Mouse (Mus musculus) gastrocnemius, postnatal 25 days (tissue): ENCODE results near the gene Dtx1. TPM values are rescaled to one million over a fixed set of nuclear protein-coding genes. Genes with fewer than 3 reads are reported as not detected.
A peak's percentile ranks its signal among the peaks of the same experiment; 100 is the strongest.

ENCODE experiments used
- DNase-seq: peaks from one replicate; pipeline ENCODE4 v3.0.0; 2022
- long read RNA-seq, 2 experiments: library from polyadenylated mRNA; stranded (forward); transcript quantifications; one replicate each; pipeline ENCODE4 v2.0.0; 2021
- total RNA-seq, 2 experiments: library from RNA; stranded (reverse); gene quantifications; 1 replicate in 1 of 2; 2 replicates in 1 of 2; pipeline ENCODE4 v1.2.3; 2021

Gene Dtx1
- under 1 TPM; 0.61 to 0.91 TPM for total RNA-seq
- long read RNA-seq, experiment 1, result 0 reads
- long read RNA-seq, experiment 2, result 0 reads

GRCm38 (mm10) chr5:120711827-120712226 lies at the start of gene Dtx1:
Dtx1 (minus strand) TSS chr5:120711927.
- no peak for DNase-seq

GRCm38 (mm10) chr5:120754215-120754614 lies 42.5 kb upstream of the Dtx1 start:
- DNase-seq, result no peak

DNA sequence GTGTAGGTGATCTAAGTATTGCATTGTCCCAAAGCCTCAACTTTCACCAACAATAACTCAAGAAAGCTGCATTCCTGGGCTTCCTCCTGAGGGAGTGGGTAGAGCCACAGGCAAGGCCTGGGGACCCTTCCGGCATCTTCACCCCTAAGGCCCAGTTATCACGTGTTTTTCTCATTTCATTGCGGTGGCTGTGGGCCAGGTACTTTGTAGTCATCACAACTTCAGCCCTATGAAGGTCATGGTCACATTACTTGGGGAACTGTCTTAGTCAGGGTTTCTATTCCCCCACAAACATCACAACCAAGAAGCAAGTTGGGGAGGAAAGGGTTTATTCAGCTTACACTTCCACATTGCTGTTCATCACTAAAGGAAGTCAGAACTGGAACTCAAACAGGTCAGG lies 41.1 kb upstream of the Dtx1 start:
- DNase-seq, result no peak

DNA sequence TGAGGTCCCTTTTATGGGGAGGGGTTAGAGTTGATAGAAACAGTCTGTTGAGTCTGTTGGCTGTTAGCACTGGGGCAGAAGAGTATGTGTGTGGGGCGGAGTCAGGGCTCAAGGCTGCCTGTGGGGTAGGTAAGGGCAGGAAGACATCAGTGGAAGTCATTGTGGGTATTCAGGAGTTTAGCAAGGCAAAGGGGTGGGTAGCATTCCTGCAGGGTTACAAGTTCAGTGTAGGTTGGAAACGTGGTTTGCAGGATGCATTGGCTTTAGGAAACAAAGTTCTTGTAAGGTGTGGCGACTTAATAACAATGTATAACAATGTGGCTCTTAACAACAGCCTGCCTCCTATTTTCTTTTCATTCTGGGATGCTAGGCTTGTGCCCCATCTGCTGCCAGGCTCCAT lies 39.5 kb upstream of the Dtx1 start:
- no peak for DNase-seq

- DNase-seq, result no peak
Observed at GRCm38 (mm10) chr5:120749688-120750087, 38.0 kb upstream of the Dtx1 start, which contains the start of gene Oas2. Oas2 (minus strand) TSS chr5:120749853.

DNA sequence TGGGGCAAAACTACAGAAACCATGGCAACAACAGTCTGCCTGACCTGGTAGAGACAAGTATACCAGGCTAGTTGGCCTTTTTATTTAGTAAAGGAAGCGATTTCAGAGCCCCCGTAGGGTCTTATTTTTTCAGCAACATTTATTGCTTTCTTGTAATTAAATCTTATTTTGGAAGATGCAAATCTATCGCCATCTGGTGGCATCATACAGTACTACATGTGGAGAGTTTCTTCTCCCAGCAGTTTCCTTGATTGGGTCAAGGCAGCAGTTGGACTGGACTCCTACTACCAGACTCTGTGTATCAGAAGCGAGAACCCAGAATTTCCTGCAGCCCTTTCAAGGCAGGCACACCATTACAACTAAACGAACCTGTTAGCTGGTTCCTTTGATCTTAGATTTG lies 34.7 kb upstream of the Dtx1 start:
- DNase-seq, result no peak

DNA sequence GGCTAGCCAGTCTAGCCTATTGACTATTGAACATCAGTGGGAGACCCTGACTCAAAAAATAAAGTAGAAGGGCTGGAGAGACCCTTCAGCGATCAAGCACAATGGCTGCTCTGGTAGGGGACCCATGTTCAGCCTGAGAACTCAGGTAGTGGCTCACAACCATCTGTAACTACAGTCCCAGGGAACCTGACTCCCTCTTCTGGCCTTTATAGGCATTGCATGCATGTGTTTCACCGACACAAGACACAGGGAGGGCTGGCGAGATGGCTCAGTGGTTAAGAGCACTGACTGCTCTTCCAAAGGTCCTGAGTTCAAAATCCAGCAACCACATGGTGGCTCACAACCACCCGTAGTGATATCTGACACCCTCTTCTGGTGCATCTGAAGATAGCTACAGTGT lies 30.4 kb upstream of the Dtx1 start:
- DNase-seq, result no peak

GRCm38 (mm10) chr5:120734380-120734990 lies 22.8 kb upstream of the Dtx1 start:
- DNase-seq, result no peak

GRCm38 (mm10) chr5:120733696-120734095 lies 22.0 kb upstream of the Dtx1 start:
- no peak for DNase-seq

- no peak for DNase-seq
Observed at GRCm38 (mm10) chr5:120732740-120733139, 21.0 kb upstream of the Dtx1 start.

- no peak for DNase-seq
Observed at GRCm38 (mm10) chr5:120729319-120729718, 17.6 kb upstream of the Dtx1 start.

GRCm38 (mm10) chr5:120725811-120726455 lies 14.2 kb upstream of the Dtx1 start:
- no peak for DNase-seq

DNA sequence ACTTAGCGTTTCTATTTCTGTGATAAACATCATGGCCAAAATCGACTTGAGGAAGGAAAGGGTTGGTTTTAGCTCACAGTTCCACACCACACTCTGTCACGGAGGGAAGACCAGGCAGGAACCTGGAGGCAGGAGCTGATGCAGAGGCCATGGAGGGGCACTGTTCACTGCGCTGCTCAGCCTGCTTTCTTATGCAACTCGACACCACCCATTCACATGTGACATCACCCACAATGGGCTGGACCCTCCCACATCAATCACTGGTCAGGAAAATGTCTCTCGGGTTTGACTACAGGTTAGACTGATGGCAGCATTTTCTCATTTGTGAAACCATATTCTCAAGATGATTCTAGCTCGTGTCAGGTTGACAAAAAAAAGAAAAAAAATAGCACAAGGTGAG lies 9.3 kb upstream of the Dtx1 start:
- no peak for DNase-seq

- DNase-seq, result no peak
Observed at GRCm38 (mm10) chr5:120718600-120719378, 7.1 kb upstream of the Dtx1 start.

GRCm38 (mm10) chr5:120717136-120717535 lies 5.4 kb upstream of the Dtx1 start:
- no peak for DNase-seq

- peak; percentile 24 for DNase-seq
Observed at GRCm38 (mm10) chr5:120714314-120714713, 2.6 kb upstream of the Dtx1 start.

- no peak for DNase-seq
Observed at GRCm38 (mm10) chr5:120712721-120713120, 994 bp upstream of the Dtx1 start.

DNA sequence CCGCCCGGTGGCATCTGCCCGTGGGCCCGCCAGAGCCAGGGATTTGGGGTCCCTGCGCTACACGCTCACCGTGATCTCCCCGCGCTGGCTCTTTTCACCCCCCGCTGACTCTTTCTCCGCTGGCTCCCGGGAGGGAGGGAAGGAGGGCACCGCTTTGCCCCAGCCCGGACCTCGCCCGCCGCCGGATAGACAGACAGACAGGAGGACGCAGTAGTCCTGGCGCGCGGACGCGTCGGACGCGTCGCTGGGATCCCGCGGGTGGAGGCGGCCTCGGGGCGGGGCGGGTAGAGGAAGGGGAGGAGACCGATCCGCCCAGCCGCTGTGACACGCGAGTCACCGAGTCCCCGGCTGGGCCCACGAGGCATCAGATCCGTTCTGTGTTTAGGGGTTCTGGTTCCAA lies 311 bp downstream of the Dtx1 start:
- peak; percentile 43 for DNase-seq

DNA sequence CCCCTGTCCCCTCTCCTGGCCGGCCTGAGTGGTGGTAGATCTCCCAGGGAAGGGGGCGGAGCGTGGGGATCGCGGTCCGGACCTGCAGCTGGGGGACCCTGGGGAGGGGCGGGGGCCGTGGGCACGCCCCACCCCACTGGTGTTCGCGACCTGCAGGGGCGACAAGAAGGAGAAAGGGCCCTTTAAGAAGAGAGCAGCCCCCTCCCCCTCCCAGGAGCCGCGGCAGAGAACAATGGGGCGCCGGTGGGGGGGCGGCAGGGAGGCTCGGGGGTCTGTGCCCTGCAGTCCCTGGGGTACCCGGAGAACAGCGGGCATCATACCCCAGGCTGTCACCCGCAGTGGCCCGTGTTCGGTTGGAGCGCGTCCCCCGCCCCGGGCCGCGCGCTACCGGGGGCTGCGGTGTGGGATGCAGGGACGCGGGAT lies 890 bp downstream of the Dtx1 start:
- no peak for DNase-seq

GRCm38 (mm10) chr5:120710161-120710825 lies 1.4 kb downstream of the Dtx1 start:
- DNase-seq, result no peak

DNA sequence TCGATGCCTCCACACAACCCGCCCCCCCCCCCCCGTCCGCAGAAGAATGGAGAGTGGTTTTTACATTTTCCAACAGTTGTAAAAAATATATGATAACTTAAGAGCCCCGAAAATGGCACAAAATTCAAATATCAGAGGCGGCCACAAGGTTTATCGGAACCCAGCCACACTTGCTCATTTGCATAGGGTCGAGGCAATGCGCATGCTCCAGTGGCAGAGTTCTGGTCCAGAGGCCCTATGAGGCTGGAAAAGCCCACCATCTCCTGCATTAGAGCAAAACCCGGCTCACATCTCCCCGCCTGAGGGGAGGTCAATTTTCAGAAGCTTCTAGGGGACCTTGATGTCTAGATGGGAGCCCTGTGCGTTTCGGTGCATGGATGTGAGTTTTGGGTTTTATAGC lies 4.8 kb downstream of the Dtx1 start:
- DNase-seq, result no peak

- DNase-seq, result no peak
Observed at GRCm38 (mm10) chr5:120706541-120706940, 5.2 kb downstream of the Dtx1 start.

- no peak for DNase-seq
Observed at GRCm38 (mm10) chr5:120704421-120704820, 7.3 kb downstream of the Dtx1 start.
